Mouse (Mus musculus) forebrain, postnatal 0 days (tissue): Measurements from ENCODE around the gene Zmynd10. TPM values are rescaled to one million over a fixed set of nuclear protein-coding genes. Genes with fewer than 3 reads are reported as not detected.

Experiments used
- ATAC-seq: fragments of 200-750 bp; cut with Nextera tagmentation; 2 replicates; pipeline ENCODE4 v1.8.0; 2017; ENCODE audit warnings: mild to moderate bottlenecking, moderate library complexity
- DNase-seq: peaks from one replicate; pipeline ENCODE4 v3.0.0-alpha.2; 2015
- H3K27ac ChIP-seq: fragments of 300-500 bp; sonication (generic); 2 replicates; pipeline ENCODE4 v1.5.1; 2014; ENCODE audit warnings: low read depth, mild to moderate bottlenecking, antibody characterized with exemption, low read length, moderate library complexity, mixed read lengths
- H3K27me3 ChIP-seq: fragments of 300-500 bp; sonication (generic); 2 replicates; pipeline ENCODE4 v1.6.1; 2014; ENCODE audit warnings: mild to moderate bottlenecking, low read length, mixed read lengths; ENCODE audit not compliant: insufficient read depth
- H3K36me3 ChIP-seq: fragments of 300-500 bp; sonication (generic); 2 replicates; pipeline ENCODE4 v1.6.1; 2014; ENCODE audit warnings: mild to moderate bottlenecking, moderate library complexity; ENCODE audit not compliant: insufficient read depth
- H3K4me1 ChIP-seq: fragments of 300-500 bp; sonication (generic); 2 replicates; pipeline ENCODE4 v1.6.1; 2014; ENCODE audit warnings: antibody characterized with exemption; ENCODE audit not compliant: insufficient read depth
- H3K4me2 ChIP-seq: fragments of 300-500 bp; sonication (generic); 2 replicates; pipeline ENCODE4 v1.6.1; 2014; ENCODE audit warnings: low read depth, mild to moderate bottlenecking, moderate library complexity
- H3K4me3 ChIP-seq: fragments of 300-500 bp; sonication (generic); 2 replicates; pipeline ENCODE4 v1.5.1; 2014; ENCODE audit warnings: low read depth, low read length, mixed read lengths
- H3K9ac ChIP-seq: fragments of 300-500 bp; sonication (generic); 2 replicates; pipeline ENCODE4 v1.6.1; 2014; ENCODE audit warnings: mild to moderate bottlenecking
- H3K9me3 ChIP-seq: fragments of 300-500 bp; sonication (generic); 2 replicates; pipeline ENCODE4 v1.6.1; 2016; ENCODE audit warnings: low read length
- CTCF ChIP-seq: sonication (generic); IDR thresholded peaks from 2 replicates; pipeline ENCODE4 v1.5.1; 2016; ENCODE audit warnings: antibody characterized with exemption, control low read depth, low read depth
- WGBS: fragments of 180-500 bp; shearing (Covaris S2); extraction: QIAGEN DNeasy Blood & Tissue Kit; methylation state at CpG from one replicate; pipeline ENCODE4 v1.1.7; 2014; 5-methylcytosine and 5-hydroxymethylcytosine counted together
- polyA plus RNA-seq: library from polyadenylated mRNA; unstranded; fragments of >200 nt; fragmentation: Nextera tagmentation; extraction: Ambion mirVana; gene quantifications from 2 replicates; pipeline ENCODE4 v1.2.1, GENCODE M21; 2015
- total RNA-seq: library from RNA; depleted of rRNA; stranded (reverse); fragments of >200 nt; gene quantifications from 2 replicates; pipeline ENCODE4 v1.2.3, GENCODE M21; 2014

The Zmynd10 gene
- total and polyA plus RNA-seq, 2 experiments from 2014 or later = 7.0 to 11.6 TPM

DNA sequence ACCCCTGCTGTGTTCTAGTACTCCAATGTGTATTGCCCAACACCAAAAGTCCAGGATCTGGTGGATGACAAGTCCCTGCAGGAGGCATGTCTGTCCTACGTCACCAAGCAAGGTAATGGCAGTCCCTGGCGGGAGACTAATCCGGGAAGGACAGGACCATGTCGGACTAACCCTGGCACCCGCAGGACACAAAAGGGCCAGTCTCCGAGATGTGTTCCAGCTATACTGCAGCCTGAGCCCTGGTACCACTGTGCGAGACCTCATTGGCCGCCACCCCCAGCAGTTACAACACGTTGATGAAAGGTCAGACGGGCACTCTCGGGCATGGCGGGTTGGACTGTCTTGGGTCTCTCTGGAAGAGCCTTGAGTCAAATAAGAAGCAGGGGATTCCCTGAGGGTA is 2.4 kb upstream of the Zmynd10 start:
- H3K9ac ChIP-seq = no peak overlapping the region
- no peaks in the 10 kb centered on the region for H3K27me3 ChIP-seq
- DNase-seq (no peak), ATAC-seq (no peak)
- 94% methylated on average over 12 of the region's 12 CpGs for WGBS
- H3K36me3 ChIP-seq = peaks cover 22% of the 10 kb centered on the region
- TF ChIP-seq CTCF = no peak
- no peak overlapping the region for H3K4me2 ChIP-seq
- H3K4me1 ChIP-seq = peaks cover 20% of the 10 kb centered on the region; the same call in 1 of the 2 replicates
- H3K9me3 ChIP-seq = no peaks in the 10 kb centered on the region
- H3K4me3 ChIP-seq = no peak overlapping the region
- no peak overlapping the region for H3K27ac ChIP-seq

DNA sequence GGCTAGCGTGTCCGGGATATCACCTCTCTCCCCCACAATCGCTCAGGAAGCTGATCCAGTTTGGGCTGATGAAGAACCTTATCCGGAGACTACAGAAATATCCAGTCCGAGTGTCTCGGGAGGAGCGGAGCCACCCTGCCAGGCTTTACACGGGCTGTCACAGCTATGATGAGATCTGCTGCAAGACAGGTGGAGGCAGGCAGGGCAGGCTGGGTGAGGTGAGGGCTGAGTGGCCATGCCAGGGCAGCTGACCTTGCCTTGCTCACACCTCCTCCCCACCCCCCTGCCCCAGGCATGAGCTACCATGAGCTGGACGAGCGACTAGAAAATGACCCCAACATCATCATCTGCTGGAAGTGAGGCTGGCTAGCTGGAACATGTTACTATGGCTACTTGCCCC is 1.9 kb upstream of the Zmynd10 start:
- peaks cover 17% of the 10 kb centered on the region for H3K36me3 ChIP-seq
- 88% methylated on average over 10 of the region's 10 CpGs for WGBS
- no peak for DNase-seq

DNA sequence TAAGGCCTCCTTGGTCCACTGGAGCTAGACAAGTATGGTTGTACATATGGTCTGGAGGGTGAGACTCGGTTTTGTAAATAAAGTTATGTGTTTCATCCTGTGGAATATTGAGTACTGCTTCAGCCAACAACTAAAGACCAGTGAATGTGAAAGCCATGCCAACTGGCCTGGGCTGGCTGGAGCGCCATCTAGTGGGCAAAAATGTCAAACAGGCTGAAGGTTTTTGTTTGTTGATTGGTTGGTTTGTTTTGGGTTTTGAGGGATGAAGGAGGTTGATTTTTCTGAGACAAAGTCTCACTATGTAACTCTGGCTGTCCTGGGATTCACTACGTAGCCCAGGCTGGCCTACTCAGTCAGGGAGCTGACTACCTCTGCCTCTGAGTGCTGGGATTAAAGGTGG is 1.5 kb upstream of the Zmynd10 start:
- DNase-seq (peak; percentile 84), ATAC-seq (no peak)
- H3K4me1 ChIP-seq = peaks cover 20% of the 10 kb centered on the region; the same call in 1 of the 2 replicates
- no peaks in the 10 kb centered on the region for H3K9me3 ChIP-seq
- TF ChIP-seq CTCF = peak; percentile 91
- H3K9ac ChIP-seq = no peak overlapping the region
- H3K4me3 ChIP-seq = no peak overlapping the region
- whole genome bisulfite sequencing = 4% methylated on average over 3 of the region's 3 CpGs
- H3K36me3 ChIP-seq = peaks cover 14% of the 10 kb centered on the region
- no peak overlapping the region for H3K27ac ChIP-seq
- H3K27me3 ChIP-seq = peaks cover 7% of the 10 kb centered on the region; the same call in 1 of the 2 replicates
- H3K4me2 ChIP-seq = no peak overlapping the region

More for the DNA sequence above, 1.9 kb upstream of the Zmynd10 start:
- Histone ChIP-seq H3K9ac (no peak overlapping the region), H3K4me1 (peaks cover 20% of the 10 kb centered on the region; the same call in 1 of the 2 replicates), H3K9me3 (no peaks in the 10 kb centered on the region), H3K4me2 (no peak overlapping the region), H3K27ac (no peak overlapping the region), H3K27me3 (peaks cover 3% of the 10 kb centered on the region; the same call in 1 of the 2 replicates), H3K4me3 (no peak overlapping the region)
- no peak for ATAC-seq
- TF ChIP-seq CTCF = no peak

DNA sequence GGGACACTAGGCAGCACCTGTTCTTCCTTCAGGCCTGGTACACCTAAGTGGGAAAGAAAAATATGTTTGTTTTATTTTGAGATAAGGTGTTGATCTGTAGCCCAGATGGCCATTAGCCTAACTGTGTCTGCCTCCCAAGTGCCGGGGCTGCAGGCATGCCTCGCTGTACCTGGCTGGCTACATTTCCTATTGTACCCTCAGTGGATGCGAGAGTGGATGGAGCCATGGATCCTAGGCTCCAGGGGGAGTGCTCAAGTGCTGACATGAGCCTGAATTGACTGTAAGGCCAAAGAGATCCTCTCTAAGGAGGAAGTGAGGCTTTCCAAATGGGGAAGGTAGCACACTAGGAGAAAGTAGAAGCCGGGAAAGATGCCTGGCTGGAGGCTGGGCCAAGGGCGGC is 859 bp downstream of the Zmynd10 start:
- no peak for TF ChIP-seq CTCF
- H3K9ac ChIP-seq = no peak overlapping the region
- no peak for ATAC-seq
- no peaks in the 10 kb centered on the region for H3K9me3 ChIP-seq
- peaks cover 14% of the 10 kb centered on the region for H3K36me3 ChIP-seq
- no peak overlapping the region for H3K4me2 ChIP-seq
- H3K27me3 ChIP-seq = peaks cover 19% of the 10 kb centered on the region
- WGBS = 78% methylated on average over 5 of the region's 5 CpGs
- DNase-seq = no peak
- no peak overlapping the region for H3K4me3 ChIP-seq
- H3K4me1 ChIP-seq = peaks cover 15% of the 10 kb centered on the region; the same call in 1 of the 2 replicates
- no peak overlapping the region for H3K27ac ChIP-seq

DNA sequence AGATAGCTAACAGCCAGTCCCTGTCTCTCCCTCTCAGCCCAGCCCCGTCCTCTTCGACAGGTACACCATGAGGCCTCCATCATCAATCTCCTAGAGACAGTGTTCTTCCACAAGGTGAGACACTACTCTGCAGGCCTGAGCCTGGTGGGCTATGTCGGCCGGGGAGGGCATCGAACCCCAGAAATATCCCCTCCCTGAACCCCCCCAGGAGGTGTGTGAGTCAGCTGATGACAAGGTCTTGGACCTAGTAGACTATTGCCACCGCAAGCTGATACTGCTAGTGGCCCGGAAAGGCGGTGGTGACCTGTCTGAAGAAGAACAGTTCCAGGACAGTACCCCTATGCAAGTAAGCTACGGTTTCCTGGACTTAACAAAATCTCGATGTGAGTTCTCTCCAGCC is 1.7 kb downstream of the Zmynd10 start:
- Histone ChIP-seq H3K27me3 (peaks cover 19% of the 10 kb centered on the region), H3K36me3 (peaks cover 14% of the 10 kb centered on the region), H3K4me3 (no peak overlapping the region), H3K9ac (no peak overlapping the region), H3K4me2 (no peak overlapping the region), H3K4me1 (peaks cover 20% of the 10 kb centered on the region; the same call in 1 of the 2 replicates), H3K9me3 (no peaks in the 10 kb centered on the region), H3K27ac (no peak overlapping the region)
- TF ChIP-seq CTCF = no peak
- DNase-seq (no peak), ATAC-seq (no peak)
- WGBS = 91% methylated on average over 10 of the region's 10 CpGs

DNA sequence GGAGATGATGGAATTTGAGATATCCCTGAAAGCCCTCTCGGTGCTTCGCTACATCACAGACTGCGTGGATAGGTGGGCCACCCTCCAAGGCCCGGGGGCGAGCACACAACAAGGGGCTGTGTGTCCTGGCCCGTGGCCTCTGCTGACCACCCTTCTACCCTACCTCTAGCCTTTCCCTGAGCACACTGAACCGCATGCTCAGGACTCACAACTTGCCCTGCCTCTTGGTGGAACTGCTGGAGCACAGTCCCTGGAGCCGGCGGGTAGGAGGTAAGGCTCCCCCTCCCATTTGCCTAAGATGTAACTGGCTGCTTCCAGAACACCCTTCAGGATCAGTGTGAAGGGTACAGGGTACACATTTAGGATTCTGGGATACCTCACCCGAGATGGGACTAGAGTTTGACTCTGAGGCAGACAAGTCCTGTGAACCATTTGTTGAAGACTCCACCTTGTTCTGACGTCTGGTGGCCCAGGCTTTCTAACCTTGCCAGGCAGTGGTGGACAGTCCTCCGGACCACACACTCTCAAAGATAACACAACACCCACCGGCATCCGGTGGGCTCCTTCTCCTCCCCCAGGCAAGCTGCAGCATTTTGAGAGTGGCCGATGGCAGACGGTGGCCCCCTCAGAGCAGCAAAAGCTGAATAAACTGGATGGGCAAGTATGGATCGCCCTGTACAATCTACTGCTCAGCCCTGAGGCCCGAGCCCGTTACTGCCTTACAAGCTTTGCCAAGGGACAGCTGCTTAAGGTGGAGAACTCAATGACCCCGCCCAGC is 2.4 kb downstream of the Zmynd10 start:
- TF ChIP-seq CTCF = no peak
- H3K36me3 ChIP-seq = peaks cover 8% of the 10 kb centered on the region
- WGBS = 87% methylated on average over 20 of the region's 20 CpGs
- DNase-seq = no peak
- H3K9me3 ChIP-seq = no peaks in the 10 kb centered on the region
- no peak overlapping the region for H3K4me3 ChIP-seq
- H3K4me2 ChIP-seq = no peak overlapping the region
- peaks cover 21% of the 10 kb centered on the region; the same call in 1 of the 2 replicates for H3K4me1 ChIP-seq
- no peak overlapping the region for H3K27ac ChIP-seq
- ATAC-seq = no peak
- peaks cover 19% of the 10 kb centered on the region for H3K27me3 ChIP-seq
- H3K9ac ChIP-seq = no peak overlapping the region

GRCm38 (mm10) chr9:107550491-107551116 is 3.5 kb downstream of the Zmynd10 start:
- Histone ChIP-seq H3K9me3 (no peaks in the 10 kb centered on the region), H3K27me3 (peaks cover 19% of the 10 kb centered on the region), H3K4me3 (no peak overlapping the region), H3K27ac (no peak overlapping the region), H3K4me1 (peaks cover 27% of the 10 kb centered on the region), H3K36me3 (no peaks in the 10 kb centered on the region), H3K4me2 (peak overlapping the region; percentile 66), H3K9ac (0 out of 2 replicates have a peak overlapping the region, but pooled peaks have one; percentile 44)
- 40% methylated on average over 23 of the region's 23 CpGs for WGBS
- DNase-seq (no peak), ATAC-seq (no peak)
- no peak for TF ChIP-seq CTCF
